Mouse (Mus musculus) spleen, adult 18-20 months (tissue): ENCODE data around the gene Chmp2b.
A peak's percentile ranks its signal among the peaks of the same experiment; 100 is the strongest.

Source experiments
- DNase-seq, 2 experiments: peaks; one replicate each; pipeline ENCODE4 v3.0.0; 2022; ENCODE audit warnings: mixed read lengths in 2 of 2

Gene Chmp2b

GRCm38 (mm10) chr16:65526004-65526403, 36.5 kb downstream of the Chmp2b start:
- no peak for DNase-seq

GRCm38 (mm10) chr16:65520211-65520610, 42.3 kb downstream of the Chmp2b start, which contains the start of gene Pou1f1:
Pou1f1 (plus strand) TSS chr16:65520511.
- DNase-seq, result no peak

GRCm38 (mm10) chr16:65514223-65514622, 48.3 kb downstream of the Chmp2b start:
- DNase-seq, result no peak

GRCm38 (mm10) chr16:65497049-65497448, 65.5 kb downstream of the Chmp2b start:
- peak in 1 of 2 experiments; percentile 9 for DNase-seq

- no peak for DNase-seq
These were observed 66.5 kb downstream of the Chmp2b start for GRCm38 (mm10) chr16:65496030-65496429.
